Mouse (Mus musculus) heart, embryonic 14.5 days (tissue): ENCODE results near the gene Itpr2. TPM values are rescaled to one million over a fixed set of nuclear protein-coding genes. Genes with fewer than 3 reads are reported as not detected.
A peak's percentile ranks its signal among the peaks of the same experiment; 100 is the strongest.

Experiments
- ATAC-seq: fragments of 200-750 bp; cut with Nextera tagmentation; 2 replicates; pipeline ENCODE4 v1.8.0; 2017; ENCODE audit warnings: low read depth, moderate TSS enrichment; ENCODE audit not compliant: insufficient number of reproducible peaks, insufficient read depth, low FRiP score
- H3K27ac ChIP-seq, 2 experiments: fragments of 200-500 bp in 1 of 2; fragments of 300-500 bp in 1 of 2; sonication (generic) in 1 of 2; replicated peaks in 1 of 2; 2 replicates each; pipeline ENCODE4 v1.5.1; 2012 to 2014; ENCODE audit warnings: low read depth in 2 of 2, low read length in 2 of 2, control low read depth in 1 of 2, mild to moderate bottlenecking in 1 of 2, mixed read lengths in 1 of 2; ENCODE audit not compliant: control insufficient read depth in 1 of 2, insufficient read depth in 1 of 2
- H3K27me3 ChIP-seq: fragments of 300-500 bp; sonication (generic); 2 replicates; pipeline ENCODE4 v1.6.1; 2014; ENCODE audit warnings: mild to moderate bottlenecking, low read length, control low read depth; ENCODE audit not compliant: control insufficient read depth, insufficient read depth
- H3K36me3 ChIP-seq: fragments of 300-500 bp; sonication (generic); 2 replicates; pipeline ENCODE4 v1.6.1; 2014; ENCODE audit warnings: mild to moderate bottlenecking, control low read depth, low read length, mixed read lengths; ENCODE audit not compliant: control insufficient read depth, insufficient read depth
- H3K4me1 ChIP-seq, 2 experiments: fragments of 200-500 bp in 1 of 2; fragments of 300-500 bp in 1 of 2; sonication (generic) in 1 of 2; 2 replicates each; pipeline ENCODE4 v1.6.1; 2012 to 2014; ENCODE audit warnings: low read length in 2 of 2, control low read depth in 1 of 2, mixed read lengths in 1 of 2; ENCODE audit not compliant: control insufficient read depth in 2 of 2, insufficient read depth in 2 of 2
- H3K4me2 ChIP-seq: fragments of 300-500 bp; sonication (generic); 2 replicates; pipeline ENCODE4 v1.6.1; 2014; ENCODE audit warnings: mild to moderate bottlenecking, low read length
- H3K4me3 ChIP-seq, 2 experiments: fragments of 200-500 bp in 1 of 2; fragments of 300-500 bp in 1 of 2; sonication (generic) in 1 of 2; 2 replicates each; pipeline ENCODE4 v1.5.1; 2012 to 2014; ENCODE audit warnings: low read length in 2 of 2, mild to moderate bottlenecking in 2 of 2, control low read depth in 1 of 2, low read depth in 1 of 2, moderate library complexity in 1 of 2; ENCODE audit not compliant: control insufficient read depth in 1 of 2, insufficient read depth in 1 of 2
- H3K9ac ChIP-seq: fragments of 300-500 bp; sonication (generic); 2 replicates; pipeline ENCODE4 v1.6.1; 2014; ENCODE audit warnings: mild to moderate bottlenecking, low read length
- H3K9me3 ChIP-seq: fragments of 300-500 bp; sonication (generic); 2 replicates; pipeline ENCODE4 v1.6.1; 2016; ENCODE audit warnings: low read length, control low read depth; ENCODE audit not compliant: control insufficient read depth
- WGBS: fragments of 180-500 bp; shearing (Covaris S2); extraction: QIAGEN DNeasy Blood & Tissue Kit; methylation state at CpG from one replicate; pipeline ENCODE4 v1.1.7; 2014; 5-methylcytosine and 5-hydroxymethylcytosine counted together
- polyA plus RNA-seq: library from polyadenylated mRNA; unstranded; fragments of >200 nt; fragmentation: Nextera tagmentation; extraction: Ambion mirVana; gene quantifications from 2 replicates; pipeline ENCODE4 v1.2.1, GENCODE M21; 2014

Gene Itpr2
- polyA plus RNA-seq, 1 experiment from 2014 or later: 43.4 TPM

GRCm38 (mm10) chr6:146254216-146254820 is 247.7 kb downstream of the Itpr2 start:
- 88% methylated on average over 3 of the region's 3 CpGs for WGBS
- no peak overlapping the region for H3K27ac ChIP-seq
- no peak overlapping the region for H3K9ac ChIP-seq
- H3K4me2 ChIP-seq: no peak overlapping the region
- H3K36me3 ChIP-seq: peaks cover 3% of the 10 kb centered on the region; the same call in 1 of the 2 replicates
- H3K27me3 ChIP-seq: no peaks in the 10 kb centered on the region
- H3K4me3 ChIP-seq: no peak overlapping the region
- no peaks in the 10 kb centered on the region for H3K4me1 ChIP-seq
- ATAC-seq: no peak
- H3K9me3 ChIP-seq: peaks cover 3% of the 10 kb centered on the region; the same call in 1 of the 2 replicates

GRCm38 (mm10) chr6:146249096-146249495 is 252.9 kb downstream of the Itpr2 start:
- H3K9me3 ChIP-seq: peaks cover 3% of the 10 kb centered on the region; the same call in 1 of the 2 replicates
- H3K9ac ChIP-seq: no peak overlapping the region
- H3K27me3 ChIP-seq: no peaks in the 10 kb centered on the region
- H3K36me3 ChIP-seq: peaks cover 2% of the 10 kb centered on the region; the same call in 1 of the 2 replicates
- H3K4me2 ChIP-seq: no peak overlapping the region
- H3K27ac ChIP-seq: no peak overlapping the region
- no peak for ATAC-seq
- WGBS: 65% methylated on average over 6 of the region's 6 CpGs
- H3K4me3 ChIP-seq: no peak overlapping the region
- H3K4me1 ChIP-seq: peaks cover 2 to 6% of the 10 kb centered on the region in 2 experiments; a peak in 1 of 4 replicates

GRCm38 (mm10) chr6:146248341-146248740 is 253.7 kb downstream of the Itpr2 start:
- peaks cover 4% of the 10 kb centered on the region; the same call in 1 of the 2 replicates for H3K9me3 ChIP-seq
- peaks cover 2 to 6% of the 10 kb centered on the region in 2 experiments; a peak in 1 of 4 replicates for H3K4me1 ChIP-seq
- no peaks in the 10 kb centered on the region for H3K27me3 ChIP-seq
- no peak for ATAC-seq
- H3K9ac ChIP-seq: no peak overlapping the region
- H3K4me2 ChIP-seq: no peak overlapping the region
- H3K36me3 ChIP-seq: peaks cover 2% of the 10 kb centered on the region; the same call in 1 of the 2 replicates
- H3K4me3 ChIP-seq: no peak overlapping the region
- 83% methylated on average over 2 of the region's 2 CpGs for WGBS
- 0 out of 4 replicates have a peak overlapping the region, but pooled peaks of 1 of the 2 experiments have one; percentile 35 for H3K27ac ChIP-seq

GRCm38 (mm10) chr6:146247906-146248305 is 254.1 kb downstream of the Itpr2 start:
- WGBS: 88% methylated on average over 1 of the region's 1 CpGs
- H3K27me3 ChIP-seq: no peaks in the 10 kb centered on the region
- ATAC-seq: no peak

GRCm38 (mm10) chr6:146246368-146246767 is 255.7 kb downstream of the Itpr2 start:
- peaks cover 4% of the 10 kb centered on the region; the same call in 1 of the 2 replicates for H3K9me3 ChIP-seq
- no peak overlapping the region for H3K27ac ChIP-seq
- H3K4me1 ChIP-seq: peaks cover 2 to 6% of the 10 kb centered on the region in 2 experiments; a peak in 1 of 4 replicates
- H3K4me3 ChIP-seq: no peak overlapping the region
- H3K4me2 ChIP-seq: no peak overlapping the region
- no peak overlapping the region for H3K9ac ChIP-seq
- peaks cover 2% of the 10 kb centered on the region; the same call in 1 of the 2 replicates for H3K36me3 ChIP-seq
- ATAC-seq: no peak
- WGBS: 88% methylated on average over 6 of the region's 6 CpGs
- no peaks in the 10 kb centered on the region for H3K27me3 ChIP-seq

More at GRCm38 (mm10) chr6:146247906-146248305, 254.1 kb downstream of the Itpr2 start:
- Histone ChIP-seq H3K36me3 (peaks cover 2% of the 10 kb centered on the region; the same call in 1 of the 2 replicates), H3K4me1 (peaks cover 2 to 6% of the 10 kb centered on the region in 2 experiments; a peak in 1 of 4 replicates), H3K4me2 (no peak overlapping the region), H3K27ac (no peak overlapping the region), H3K9me3 (peaks cover 4% of the 10 kb centered on the region; the same call in 1 of the 2 replicates), H3K9ac (no peak overlapping the region), H3K4me3 (no peak overlapping the region)

- no peak overlapping the region for H3K4me2 ChIP-seq
- peaks cover 4% of the 10 kb centered on the region; the same call in 1 of the 2 replicates for H3K9me3 ChIP-seq
- H3K27ac ChIP-seq: no peak overlapping the region
- no peak for ATAC-seq
- H3K4me3 ChIP-seq: no peak overlapping the region
- H3K36me3 ChIP-seq: peaks cover 2% of the 10 kb centered on the region; the same call in 1 of the 2 replicates
- no peaks in the 10 kb centered on the region for H3K27me3 ChIP-seq
- peaks cover 2 to 6% of the 10 kb centered on the region in 2 experiments; a peak in 1 of 4 replicates for H3K4me1 ChIP-seq
- 89% methylated on average over 9 of the region's 9 CpGs for WGBS
- no peak overlapping the region for H3K9ac ChIP-seq
Observed at GRCm38 (mm10) chr6:146245888-146246287, 256.1 kb downstream of the Itpr2 start.

GRCm38 (mm10) chr6:146243068-146243467 is 259.0 kb downstream of the Itpr2 start:
- no peak for ATAC-seq
- no peaks in the 10 kb centered on the region for H3K4me1 ChIP-seq
- H3K36me3 ChIP-seq: peaks cover 25% of the 10 kb centered on the region
- no peak overlapping the region for H3K9ac ChIP-seq
- no peak overlapping the region for H3K4me2 ChIP-seq
- no peak overlapping the region for H3K27ac ChIP-seq
- peaks cover 4% of the 10 kb centered on the region; the same call in 1 of the 2 replicates for H3K9me3 ChIP-seq
- WGBS: 75% methylated on average over 5 of the region's 5 CpGs
- no peak overlapping the region for H3K4me3 ChIP-seq
- no peaks in the 10 kb centered on the region for H3K27me3 ChIP-seq
